Mouse (Mus musculus) heart, postnatal 25 days (tissue): ENCODE measurements around the gene Rpl12. TPM values are rescaled to one million over a fixed set of nuclear protein-coding genes. Genes with fewer than 3 reads are reported as not detected.
"Not testable (repeated sequence)": the region's sequence is repeated elsewhere in the genome, so short reads cannot be mapped to it uniquely, and the experiment has no call there.

Experiments
- DNase-seq: peaks from one replicate; pipeline ENCODE4 v3.0.0; 2022; ENCODE audit warnings: low spot score
- intact Hi-C: fragments of 180-260 bp; cut with DNase I; formaldehyde crosslinking; loops from one replicate; pipeline ENCODE4 v1.15.1; 2025
- total RNA-seq, 2 experiments: library from RNA; stranded (reverse); gene quantifications; 2 replicates each; pipeline ENCODE4 v1.2.3; 2021

Rpl12 gene
- total RNA-seq, 2 experiments from 2014 or later: 54.8 to 58.8 TPM

DNA sequence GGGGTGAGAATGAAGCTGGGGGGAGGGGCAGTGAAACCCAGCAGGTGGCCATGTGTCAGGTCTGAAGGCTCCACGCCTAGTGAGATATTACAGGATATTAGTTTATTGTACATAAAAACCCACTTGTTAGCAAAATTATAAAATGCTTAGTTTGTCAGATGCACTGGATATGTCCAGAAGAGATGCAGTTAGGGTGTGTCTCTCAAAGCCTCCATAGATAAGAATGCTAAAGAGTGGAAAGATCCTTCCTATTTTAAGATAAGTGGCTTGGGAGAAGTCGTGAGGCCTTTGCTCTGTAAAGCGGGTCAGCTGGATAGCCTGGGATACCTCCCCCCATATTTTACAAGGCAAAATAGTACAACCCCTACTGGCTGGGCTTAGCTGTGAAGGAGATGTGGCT is 17.3 kb downstream of the Rpl12 start:
- intact Hi-C loops: no loop called here
- DNase-seq: no peak

DNA sequence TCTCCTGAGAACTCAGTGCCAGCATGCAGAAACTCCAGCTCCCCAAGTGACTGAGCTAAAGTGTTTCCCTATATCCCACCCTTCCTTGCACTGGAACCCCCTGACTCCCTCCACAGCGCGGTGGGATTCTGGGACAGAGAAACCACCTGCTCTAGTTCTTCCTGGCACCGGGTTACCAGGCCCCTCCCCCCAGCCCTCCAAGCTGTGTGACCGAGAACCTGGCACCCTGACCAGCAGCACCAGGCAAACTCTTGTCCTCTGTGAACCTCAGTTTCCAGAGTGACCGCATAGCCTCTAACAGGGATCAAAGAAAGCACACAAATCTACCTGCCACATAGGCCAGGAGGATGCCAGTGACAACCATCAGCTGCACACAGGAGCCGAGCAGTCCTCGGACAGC is 18.3 kb downstream of the Rpl12 start:
- no peak for DNase-seq
- intact Hi-C loops: no loop called here

DNA sequence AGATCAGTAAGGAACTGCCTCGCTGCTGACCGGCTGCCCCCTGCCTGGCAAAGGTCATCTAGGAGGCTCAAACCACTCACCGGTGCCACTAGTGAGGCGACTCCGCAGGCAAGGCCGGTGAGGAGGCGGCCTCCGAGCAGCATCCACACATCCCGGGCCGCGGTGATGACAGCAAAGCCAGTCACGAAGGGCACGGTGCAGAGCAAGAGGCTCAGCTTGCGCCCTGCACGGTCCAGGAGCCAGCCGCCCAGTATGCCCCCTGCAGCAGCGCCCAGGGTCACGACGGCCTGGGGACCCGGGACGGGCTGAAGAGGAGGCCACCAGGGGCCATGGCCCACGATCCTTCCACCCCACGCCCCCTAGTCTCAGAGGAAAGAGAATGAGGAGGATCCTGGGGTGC is 19.9 kb downstream of the Rpl12 start:
- DNase-seq: no peak
- intact Hi-C loops: no loop called here

DNA sequence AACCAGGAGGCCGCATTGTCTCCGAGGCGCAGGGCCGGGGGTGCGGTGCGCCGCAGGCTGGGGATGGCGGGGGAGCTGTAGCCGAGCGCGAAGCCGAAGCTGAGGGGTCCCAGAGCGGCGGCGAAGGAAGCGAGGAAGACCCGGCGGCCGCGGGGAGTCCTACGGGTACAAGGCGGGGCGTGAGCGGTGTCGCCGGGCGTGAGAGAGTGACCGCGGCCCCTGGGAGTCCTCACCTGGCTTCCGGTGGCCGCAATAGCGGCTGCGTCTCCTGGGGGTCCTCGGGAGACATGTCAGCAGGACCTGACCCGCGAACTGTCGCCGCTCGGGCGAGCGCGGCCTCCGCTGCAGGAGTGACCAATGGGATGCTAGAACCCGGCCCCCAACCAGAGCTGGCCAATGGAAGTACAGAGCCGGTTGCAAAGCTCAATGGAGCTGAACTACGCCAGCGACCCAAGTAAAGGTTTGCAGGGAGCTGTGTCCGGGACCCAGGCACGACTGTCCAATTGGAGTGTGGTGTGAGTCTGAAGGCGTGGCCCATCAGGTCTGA is 20.4 kb downstream of the Rpl12 start, which contains the start of gene Slc2a8:
TSS of gene Slc2a8 (minus strand) at position 359 of the 547 bp plus-strand sequence.
- peak; percentile 90 for DNase-seq
- intact Hi-C loops: no loop called here

DNA sequence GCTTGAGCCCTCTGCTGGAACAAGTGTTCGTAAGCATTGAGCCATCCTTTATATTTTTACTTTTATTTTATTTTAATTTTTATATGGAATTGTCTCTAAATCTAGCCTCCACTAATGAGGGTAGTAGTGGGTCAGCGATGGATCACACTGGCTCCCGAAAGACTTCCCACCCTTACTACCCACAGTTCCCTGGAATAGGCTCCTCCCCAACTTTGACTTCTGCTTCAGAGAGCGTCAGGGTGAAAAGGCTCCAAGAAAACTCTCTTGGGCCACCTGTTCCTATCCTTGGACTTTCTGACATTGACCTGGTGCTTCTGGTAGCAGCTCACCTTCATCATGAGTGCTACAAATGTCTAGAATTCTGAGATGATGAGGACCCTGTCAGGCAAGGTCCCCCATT is 21.3 kb downstream of the Rpl12 start:
- intact Hi-C loops: no loop called here
- no peak for DNase-seq

DNA sequence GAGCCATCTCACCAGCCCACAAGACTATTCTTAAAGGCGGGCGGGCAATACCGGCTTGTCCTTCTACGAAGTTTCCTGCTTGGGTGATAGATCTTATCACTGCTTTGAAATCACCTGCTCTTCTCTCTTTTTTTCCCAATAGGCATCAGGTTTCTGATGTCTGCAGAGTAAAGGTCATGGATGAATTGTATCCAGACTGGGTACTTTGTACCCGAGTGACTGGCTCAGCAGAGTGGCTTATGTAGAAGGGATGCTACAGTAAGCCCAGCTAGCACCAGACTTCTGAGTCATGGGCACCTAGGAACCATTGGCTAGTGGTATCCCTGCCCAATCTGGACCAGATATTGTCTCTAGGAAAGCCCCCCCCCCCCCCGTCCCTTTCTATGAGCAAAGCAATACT is 22.3 kb downstream of the Rpl12 start:
- intact Hi-C loops: no loop called here
- DNase-seq: no peak

DNA sequence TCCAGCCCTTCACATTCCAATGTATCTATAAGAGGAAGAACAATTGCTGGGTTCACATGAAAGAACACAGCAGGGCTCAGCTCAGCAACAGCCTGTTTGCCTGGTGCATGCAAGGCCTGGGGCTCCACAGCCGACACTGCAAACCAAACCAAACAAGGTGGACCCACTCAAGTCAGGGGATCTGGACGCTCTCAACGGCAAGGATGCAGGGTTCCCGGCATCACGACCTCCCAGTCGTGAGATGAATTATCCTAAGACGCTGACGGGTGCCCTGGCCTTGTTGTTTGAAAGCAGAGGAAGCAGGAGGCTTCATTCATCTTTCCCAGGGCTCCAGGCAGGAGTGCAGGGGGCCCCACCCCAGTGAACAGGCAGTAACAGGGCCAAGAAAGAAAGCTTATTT is 24.5 kb downstream of the Rpl12 start:
- DNase-seq: no peak
- intact Hi-C loops: no loop called here

DNA sequence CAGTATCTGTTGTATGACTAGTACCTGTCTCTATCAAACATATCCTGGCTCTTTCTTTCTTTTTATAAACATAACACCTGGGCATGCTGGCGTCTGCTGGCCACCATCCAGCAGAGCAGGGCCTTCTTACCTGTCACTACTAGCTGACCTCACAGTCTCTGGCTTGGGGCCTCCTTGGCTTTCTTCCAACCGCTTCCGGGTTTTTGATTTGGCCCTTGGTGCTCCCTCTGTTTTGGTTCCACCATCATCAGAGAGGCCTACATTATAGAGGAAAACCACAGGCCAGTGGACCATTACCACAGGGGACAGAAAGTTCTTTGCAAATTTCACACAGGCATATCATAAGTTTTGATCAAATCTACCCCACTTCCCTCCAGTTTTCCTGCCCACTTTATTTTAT is 28.0 kb downstream of the Rpl12 start:
- intact Hi-C loops: no loop called here

DNA sequence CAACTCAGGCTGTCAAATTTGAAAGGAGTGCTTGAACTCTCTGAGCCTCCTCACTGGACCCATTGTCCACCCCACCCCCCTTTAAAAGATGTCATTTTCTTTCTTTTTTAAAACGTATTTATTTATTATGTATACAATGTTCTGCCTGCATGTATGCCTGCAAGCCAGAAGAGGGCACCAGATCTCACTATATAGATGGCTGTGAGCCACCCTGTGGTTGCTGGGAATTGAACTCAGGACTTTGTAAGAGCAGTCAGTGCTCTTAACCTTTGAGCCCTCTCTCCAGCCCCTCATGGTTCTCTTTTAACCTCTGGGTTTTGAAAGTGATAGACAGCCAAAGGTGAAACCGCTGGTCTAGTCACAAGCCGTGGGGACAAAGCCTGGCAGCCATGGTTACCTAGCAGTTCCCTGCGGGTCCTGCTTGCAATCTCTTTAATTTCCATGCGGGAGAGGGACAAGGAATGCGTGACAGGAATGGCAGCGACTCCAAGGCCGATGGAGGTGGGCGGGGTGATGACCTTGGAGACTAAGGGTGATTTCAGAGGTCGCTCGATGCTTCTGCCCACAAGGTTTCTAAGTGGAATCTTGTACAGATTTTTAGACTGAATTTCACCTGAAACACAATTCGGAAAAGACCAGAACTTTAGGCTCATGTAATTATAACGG is 28.9 kb downstream of the Rpl12 start:
- intact Hi-C loops: loop anchor here (5.0 kb wide), 2 partner anchors 142 to 357 kb away; partner anchors contain the start of gene Garnl3
- no peak for DNase-seq

More for the DNA sequence above, 28.0 kb downstream of the Rpl12 start:
- DNase-seq: no peak

DNA sequence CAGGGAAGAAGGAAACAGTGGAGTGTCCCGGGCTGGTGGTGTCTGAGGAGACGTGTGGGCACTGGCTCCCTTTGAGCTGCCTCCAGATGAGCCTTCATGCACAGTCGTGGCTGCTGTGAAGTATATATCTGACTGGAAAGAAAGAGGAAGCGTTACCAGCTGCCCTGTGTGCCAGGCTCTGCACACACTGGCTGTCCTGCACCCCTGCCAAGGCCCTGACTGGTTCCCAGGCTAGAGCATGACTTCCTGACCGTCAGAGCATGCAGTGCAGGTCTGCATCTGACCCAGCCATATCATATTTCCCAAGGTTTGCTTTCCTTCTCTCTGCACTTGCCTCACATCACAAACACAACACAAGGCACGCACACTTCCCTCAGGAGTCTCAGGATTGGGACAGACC is 30.8 kb downstream of the Rpl12 start:
- intact Hi-C loops: loop anchor here (5.0 kb wide), 2 partner anchors 140 to 355 kb away; partner anchors contain the start of gene Garnl3

DNA sequence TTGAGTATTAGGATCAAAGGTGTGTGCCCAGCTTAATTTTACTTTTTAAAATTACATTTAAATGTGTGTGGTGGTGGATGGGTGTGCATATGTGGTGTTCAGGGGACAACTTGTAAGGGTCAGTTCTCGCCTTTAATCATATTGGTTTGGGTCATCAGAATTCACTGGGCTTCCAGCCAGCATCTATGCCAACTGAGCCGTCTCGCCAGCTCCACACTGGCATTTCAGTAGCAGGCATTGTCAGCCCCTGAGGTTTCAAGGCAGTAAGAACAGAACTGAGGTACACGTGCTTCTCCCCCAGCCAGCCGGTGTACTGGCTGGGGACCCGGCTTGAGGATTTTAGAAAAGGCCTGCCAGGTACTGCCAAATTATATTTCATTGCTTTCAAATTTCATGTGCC is 35.7 kb downstream of the Rpl12 start:
- no peak for DNase-seq
- intact Hi-C loops: no loop called here

More for the DNA sequence above, 30.8 kb downstream of the Rpl12 start:
- DNase-seq: no peak

DNA sequence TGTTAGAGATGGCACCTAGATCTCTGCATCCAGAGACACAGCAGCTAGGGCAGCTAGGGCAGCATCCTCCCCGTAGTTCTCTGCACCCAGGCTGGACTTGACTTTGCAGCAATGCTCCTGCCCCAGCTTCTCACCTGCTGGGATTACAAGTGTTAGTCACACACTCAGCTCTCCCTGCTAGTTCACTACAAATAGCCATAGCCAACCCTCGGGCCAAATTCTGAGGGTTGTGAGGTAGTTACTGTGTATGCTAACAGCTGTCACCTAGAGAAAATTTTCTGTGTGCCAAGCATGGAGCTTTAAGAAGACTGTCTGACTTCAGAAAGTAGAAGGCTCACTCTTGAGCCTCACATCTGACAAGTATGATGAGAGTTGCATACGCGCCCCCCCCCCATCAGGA is 36.4 kb downstream of the Rpl12 start:
- intact Hi-C loops: no loop called here
- no peak for DNase-seq

DNA sequence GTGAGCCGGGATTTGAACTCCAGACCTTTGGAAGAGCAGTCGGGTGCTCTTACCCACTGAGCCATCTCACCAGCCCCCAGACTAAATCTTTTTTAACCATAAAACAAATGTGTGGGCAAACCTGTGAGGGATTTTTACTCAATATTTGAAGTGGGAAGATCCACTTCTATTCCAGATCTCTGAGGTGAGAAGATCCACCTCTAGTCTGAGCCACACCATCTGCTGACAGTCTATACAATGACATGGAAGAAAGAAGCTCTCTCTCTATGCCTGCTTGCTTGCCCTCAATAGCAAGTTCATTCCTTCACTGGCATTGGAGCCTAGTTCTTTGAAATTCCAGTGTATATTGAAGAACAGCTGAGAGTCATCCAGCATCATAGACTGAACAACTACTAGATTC is 38.4 kb downstream of the Rpl12 start:
- intact Hi-C loops: no loop called here

DNA sequence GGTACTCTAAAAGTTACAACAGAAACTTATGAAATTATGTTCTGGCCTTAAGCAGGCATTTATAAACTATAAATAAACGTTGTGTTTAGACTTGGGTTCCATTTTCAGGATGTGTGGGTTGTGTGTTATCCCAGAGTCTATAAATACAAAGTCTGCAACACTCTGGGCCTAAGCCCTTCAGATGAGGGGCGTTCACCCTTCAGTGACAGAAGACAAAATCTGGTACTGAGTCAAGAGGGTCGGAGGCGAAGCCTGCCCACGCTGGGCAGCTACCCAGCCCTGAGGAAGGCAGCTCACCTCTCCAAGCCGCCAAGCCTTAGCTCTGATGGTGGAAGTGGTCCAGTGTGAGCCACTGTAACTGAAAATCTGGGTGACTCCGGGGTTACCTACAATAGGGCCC is 40.8 kb downstream of the Rpl12 start:
- no peak for DNase-seq
- intact Hi-C loops: no loop called here

More for the DNA sequence above, 38.4 kb downstream of the Rpl12 start:
- DNase-seq: no peak

DNA sequence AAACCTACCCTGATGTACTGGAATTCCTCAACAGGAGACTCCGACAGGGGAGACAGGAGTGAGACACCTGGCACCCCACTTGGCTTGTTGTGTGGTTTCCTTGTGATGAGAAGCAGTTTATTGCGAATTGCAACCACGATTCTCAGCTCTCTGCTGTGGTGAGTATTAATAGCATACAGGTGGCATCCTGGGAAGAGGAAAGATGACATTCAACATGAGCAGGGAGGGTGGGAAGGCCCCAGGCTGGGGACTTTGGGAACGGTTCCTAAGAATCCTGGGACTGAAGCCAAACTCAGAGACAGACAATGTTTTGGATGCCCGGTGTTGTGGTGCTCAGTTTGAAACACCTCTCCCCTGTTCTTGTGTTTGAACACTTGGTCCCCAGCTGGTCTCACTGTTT is 43.7 kb downstream of the Rpl12 start:
- intact Hi-C loops: no loop called here
- DNase-seq: no peak

DNA sequence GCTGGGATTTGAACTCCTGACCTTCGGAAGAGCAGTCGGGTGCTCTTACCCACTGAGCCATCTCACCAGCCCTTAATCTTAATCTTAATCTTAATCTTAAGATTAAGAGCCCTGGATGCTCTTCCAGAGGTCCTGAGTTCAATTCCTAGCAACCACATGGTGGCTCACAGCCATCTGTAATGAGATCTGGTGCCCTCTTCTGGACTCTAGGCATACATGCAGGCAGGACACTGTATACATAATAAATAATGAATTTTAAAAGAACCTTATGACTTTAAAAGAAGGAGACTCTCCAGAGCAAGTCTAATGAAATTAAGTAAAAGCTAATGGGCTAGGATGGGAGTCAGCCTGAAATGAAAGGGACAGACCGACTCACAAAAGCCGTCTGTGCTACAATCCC is 47.7 kb downstream of the Rpl12 start:
- DNase-seq, intact Hi-C loops: not testable (repeated sequence)

DNA sequence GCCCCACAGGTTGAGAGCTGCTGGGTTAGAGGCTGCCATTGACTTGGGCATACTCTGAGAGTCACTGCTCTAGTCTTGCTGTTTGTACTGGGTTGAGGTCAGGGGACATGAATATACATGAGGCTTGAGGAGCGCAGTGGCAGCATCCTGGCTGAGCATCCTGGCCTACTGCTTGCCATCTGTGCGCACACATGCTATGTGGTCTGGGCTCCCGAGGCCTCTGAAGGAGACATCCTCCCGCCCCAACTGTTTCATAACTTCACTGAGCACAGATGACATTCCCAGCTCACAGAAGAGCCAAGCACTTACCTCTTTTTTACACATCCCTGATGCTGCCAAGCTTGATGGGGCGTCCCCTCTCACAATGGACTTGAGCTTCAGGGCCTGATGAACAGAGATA is 53.5 kb downstream of the Rpl12 start:
- intact Hi-C loops: no loop called here
- no peak for DNase-seq

Other genes with a start within 250 kb of the Rpl12 start
- 10 to 100 TPM; 23.4 to 26.4 TPM for gene Cdk9, start 248.5 kb upstream of the Rpl12 start, total RNA-seq
- 10 to 100 TPM; 20.7 to 25.4 TPM for gene Sh2d3c, start 240.5 kb upstream of the Rpl12 start, total RNA-seq
- not detected for gene 6330409D20Rik, start 220.5 kb upstream of the Rpl12 start, total RNA-seq
- 1 to 10 TPM; 8.1 to 8.3 TPM for gene Tor2a, start 204.3 kb upstream of the Rpl12 start, total RNA-seq
- gene Ttc16, start 185.9 kb upstream of the Rpl12 start, total RNA-seq: under 1 TPM; 0.10 to 0.17 TPM
- 1 to 10 TPM; 2.6 to 4.2 TPM for gene Ptrh1, start 185.8 kb upstream of the Rpl12 start, total RNA-seq
- not detected for gene Cfap157, start 177.1 kb upstream of the Rpl12 start, total RNA-seq
- gene Stxbp1, start 114.3 kb upstream of the Rpl12 start, total RNA-seq: 10 to 100 TPM; 11.0 to 11.7 TPM
- 10 to 100 TPM; 23.8 to 31.9 TPM for gene Fam129b, start 85.4 kb upstream of the Rpl12 start, total RNA-seq
- 10 to 100 TPM; 12.4 to 16.4 TPM for gene Lrsam1, start 55 bp downstream of the Rpl12 start, total RNA-seq
- 10 to 100 TPM; 14.6 to 16.0 TPM for gene Slc2a8, start 20.5 kb downstream of the Rpl12 start, total RNA-seq
- gene Garnl3, start 170.1 kb downstream of the Rpl12 start, total RNA-seq: 1 to 10 TPM; 3.0 to 3.3 TPM